Mouse (Mus musculus): ENCODE data around the gene Rab1b. TPM values are rescaled to one million over a fixed set of nuclear protein-coding genes. Genes with fewer than 3 reads are reported as not detected.

Rab1b gene
- polyA plus RNA-seq, 1 experiment from 2014 or later: 180 TPM

DNA sequence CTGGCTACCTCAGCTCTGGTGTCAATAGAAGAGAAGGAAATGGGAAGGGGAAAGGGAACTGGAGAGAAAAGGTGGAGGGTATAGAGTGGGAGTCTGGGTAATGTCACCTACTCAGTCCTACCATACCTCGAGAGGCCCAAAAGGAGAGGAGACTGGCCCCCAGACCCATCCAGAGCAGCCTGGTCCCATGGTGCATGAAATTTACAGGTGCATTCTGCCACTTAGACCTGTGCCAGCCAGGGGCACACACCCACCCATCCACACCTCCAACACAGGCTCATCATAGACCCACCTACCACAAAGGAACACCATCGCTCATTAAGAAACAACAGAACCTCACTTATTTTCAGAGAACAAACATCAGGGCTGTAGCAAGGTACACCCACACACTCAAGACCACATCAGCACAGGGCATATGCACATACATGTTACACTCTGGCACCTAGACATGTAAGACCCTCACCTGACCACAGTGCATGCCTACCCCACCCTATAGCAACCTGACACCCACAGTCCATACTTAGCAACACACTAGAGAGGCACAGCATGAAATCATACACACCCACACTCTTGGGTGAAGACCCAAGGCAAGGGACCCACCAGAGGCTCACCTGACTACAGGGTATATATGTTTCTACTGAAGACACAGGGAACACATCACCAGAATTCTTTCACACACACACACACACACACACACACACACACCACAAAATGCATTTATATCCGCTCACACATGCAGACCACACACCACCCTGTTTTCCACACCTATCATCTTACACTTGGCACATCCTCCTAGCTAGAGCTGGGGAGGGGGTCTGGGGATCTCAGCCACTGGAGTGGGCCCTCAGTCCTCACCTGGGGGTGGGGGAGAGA, 22.7 kb downstream of the Rab1b start:
- no peak overlapping the region for H3K9ac ChIP-seq (ENCODE audit: low read depth, low read length)
- no peak overlapping the region for H3K27ac ChIP-seq (ENCODE audit: low read depth, low read length)
- DNase-seq (ENCODE audit: low spot score) (peak; percentile 31), ATAC-seq (replicated peaks; ENCODE audit: low FRiP score) (no peak)
- peak overlapping the region; percentile 54 for H3K4me3 ChIP-seq (ENCODE audit: low read depth, low read length)
- H3K4me1 ChIP-seq (replicated peaks; ENCODE audit: control insufficient read depth, insufficient read depth, low read length): peaks cover 12% of the 10 kb centered on the region
- H3K27me3 ChIP-seq (replicated peaks; ENCODE audit: control insufficient read depth, insufficient read depth, low read length): peaks cover 68% of the 10 kb centered on the region
- no peaks in the 10 kb centered on the region for H3K9me3 ChIP-seq (ENCODE audit: control insufficient read depth, low read length)
- WGBS: 63% methylated on average over 3 of the region's 3 CpGs
- H3K36me3 ChIP-seq (ENCODE audit: control insufficient read depth, insufficient read depth, low read length): no peaks in the 10 kb centered on the region
- H3K4me2 ChIP-seq: peak overlapping the region; percentile 71

DNA sequence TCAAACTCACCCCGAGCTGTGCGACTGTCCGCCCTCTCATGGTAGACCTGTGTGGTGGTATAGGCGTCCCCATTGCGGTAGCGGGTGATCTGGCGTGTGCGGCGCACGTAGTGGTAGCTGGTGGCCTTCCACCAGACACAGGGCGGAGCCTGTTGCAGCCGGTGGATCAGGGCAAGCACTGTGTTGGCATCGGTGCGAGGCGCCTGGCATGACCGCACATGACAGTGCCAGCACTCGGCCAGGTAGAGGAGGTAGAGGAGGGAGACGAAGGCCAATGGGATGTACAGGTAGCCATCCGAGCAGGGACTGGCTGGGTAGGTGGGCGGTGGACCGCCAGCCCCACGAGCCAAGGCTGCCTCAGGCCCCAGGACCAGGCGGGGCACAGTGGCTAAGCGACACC, 24.3 kb downstream of the Rab1b start:
- ATAC-seq (replicated peaks; ENCODE audit: low FRiP score) (no peak), DNase-seq (ENCODE audit: low spot score) (no peak)
- 52% methylated on average over 24 of the region's 24 CpGs for WGBS
- no peak overlapping the region for H3K9ac ChIP-seq (ENCODE audit: low read depth, low read length)
- H3K27me3 ChIP-seq (replicated peaks; ENCODE audit: control insufficient read depth, insufficient read depth, low read length): peaks cover 71% of the 10 kb centered on the region
- no peak overlapping the region for H3K4me2 ChIP-seq
- no peaks in the 10 kb centered on the region for H3K9me3 ChIP-seq (ENCODE audit: control insufficient read depth, low read length)
- H3K4me3 ChIP-seq (ENCODE audit: low read depth, low read length): no peak overlapping the region
- H3K36me3 ChIP-seq (ENCODE audit: control insufficient read depth, insufficient read depth, low read length): no peaks in the 10 kb centered on the region
- H3K4me1 ChIP-seq (replicated peaks; ENCODE audit: control insufficient read depth, insufficient read depth, low read length): peaks cover 6% of the 10 kb centered on the region
- no peak overlapping the region for H3K27ac ChIP-seq (ENCODE audit: low read depth, low read length)

DNA sequence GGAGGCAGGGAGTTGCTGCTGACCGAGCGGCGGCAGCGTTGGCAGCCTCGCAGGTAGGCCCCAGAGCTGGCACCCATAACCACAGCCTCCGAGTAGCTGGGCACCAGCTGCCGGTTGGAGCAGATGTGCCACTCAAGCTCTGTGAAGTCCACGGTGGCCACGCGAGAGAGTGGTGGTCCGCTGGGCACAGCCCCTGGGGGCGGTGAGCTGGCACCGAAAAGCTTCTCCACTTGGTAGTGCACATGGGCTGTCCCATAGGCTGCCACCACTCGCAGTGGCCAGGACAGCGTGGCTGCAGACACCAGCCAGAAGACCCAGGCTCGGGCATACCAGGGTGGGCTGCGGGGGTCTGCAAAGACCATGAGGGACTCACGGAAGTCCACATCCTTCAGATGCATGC, 24.9 kb downstream of the Rab1b start:
- 55% methylated on average over 18 of the region's 18 CpGs for WGBS
- H3K4me2 ChIP-seq: no peak overlapping the region
- ATAC-seq (replicated peaks; ENCODE audit: low FRiP score) (no peak), DNase-seq (ENCODE audit: low spot score) (peak; percentile 32)
- no peaks in the 10 kb centered on the region for H3K9me3 ChIP-seq (ENCODE audit: control insufficient read depth, low read length)
- H3K36me3 ChIP-seq (ENCODE audit: control insufficient read depth, insufficient read depth, low read length): no peaks in the 10 kb centered on the region
- H3K4me1 ChIP-seq (replicated peaks; ENCODE audit: control insufficient read depth, insufficient read depth, low read length): peaks cover 4% of the 10 kb centered on the region; the same call in 1 of the 2 replicates
- H3K9ac ChIP-seq (ENCODE audit: low read depth, low read length): no peak overlapping the region
- no peak overlapping the region for H3K4me3 ChIP-seq (ENCODE audit: low read depth, low read length)
- no peak overlapping the region for H3K27ac ChIP-seq (ENCODE audit: low read depth, low read length)
- peaks cover 71% of the 10 kb centered on the region for H3K27me3 ChIP-seq (replicated peaks; ENCODE audit: control insufficient read depth, insufficient read depth, low read length)

DNA sequence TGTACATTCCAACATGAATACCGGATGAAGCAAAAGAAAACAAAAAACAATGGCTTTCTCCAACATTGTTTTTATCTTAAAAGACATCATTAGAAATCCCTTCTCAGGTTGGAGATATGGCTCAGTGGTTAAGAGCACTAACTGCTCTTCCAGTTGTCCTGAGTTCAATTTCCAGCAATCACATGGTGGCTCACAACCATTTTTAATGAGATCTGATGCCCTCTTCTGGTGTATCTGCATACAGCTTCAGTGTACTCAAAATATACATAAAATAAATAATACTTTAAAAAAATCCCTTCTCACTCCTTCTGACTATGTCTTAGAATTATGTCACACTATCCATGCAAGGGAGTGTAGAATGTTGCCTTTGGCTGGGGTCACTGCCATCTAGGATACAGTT, 27.6 kb downstream of the Rab1b start:
- Histone ChIP-seq H3K27ac (ENCODE audit: low read depth, low read length) (no peak overlapping the region), H3K9ac (ENCODE audit: low read depth, low read length) (no peak overlapping the region), H3K4me3 (ENCODE audit: low read depth, low read length) (no peak overlapping the region), H3K9me3 (ENCODE audit: control insufficient read depth, low read length) (no peaks in the 10 kb centered on the region), H3K4me1 (replicated peaks; ENCODE audit: control insufficient read depth, insufficient read depth, low read length) (no peaks in the 10 kb centered on the region), H3K36me3 (ENCODE audit: control insufficient read depth, insufficient read depth, low read length) (no peaks in the 10 kb centered on the region), H3K27me3 (replicated peaks; ENCODE audit: control insufficient read depth, insufficient read depth, low read length) (peaks cover 52% of the 10 kb centered on the region), H3K4me2 (no peak overlapping the region)
- no peak for DNase-seq (ENCODE audit: low spot score)
- no peak for ATAC-seq (replicated peaks; ENCODE audit: low FRiP score)
- 88% methylated on average over 1 of the region's 1 CpGs for WGBS

DNA sequence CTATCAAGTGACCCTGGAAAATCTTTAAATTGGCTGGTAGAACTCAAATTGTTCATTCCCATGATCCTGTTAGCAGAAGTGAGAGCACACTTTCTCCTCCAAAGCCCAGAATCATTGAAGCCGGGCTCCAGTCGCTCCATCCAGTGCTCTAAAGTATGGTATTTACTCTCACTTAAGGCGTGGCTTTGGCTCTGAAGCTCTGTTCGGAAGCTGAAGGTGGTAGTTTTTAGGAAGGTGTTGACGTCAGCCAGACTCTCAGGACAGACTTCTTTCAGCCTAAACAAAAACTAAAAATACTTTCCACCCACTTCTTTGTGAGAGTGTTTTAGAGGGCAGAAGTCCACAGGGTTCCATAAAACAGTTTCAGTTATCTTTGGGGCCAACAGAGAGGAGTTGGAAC, 33.4 kb downstream of the Rab1b start:
- Histone ChIP-seq H3K27me3 (replicated peaks; ENCODE audit: control insufficient read depth, insufficient read depth, low read length) (peaks cover 39% of the 10 kb centered on the region), H3K27ac (ENCODE audit: low read depth, low read length) (no peak overlapping the region), H3K4me3 (ENCODE audit: low read depth, low read length) (no peak overlapping the region), H3K4me1 (replicated peaks; ENCODE audit: control insufficient read depth, insufficient read depth, low read length) (peaks cover 34% of the 10 kb centered on the region), H3K36me3 (ENCODE audit: control insufficient read depth, insufficient read depth, low read length) (no peaks in the 10 kb centered on the region), H3K9me3 (ENCODE audit: control insufficient read depth, low read length) (no peaks in the 10 kb centered on the region), H3K9ac (ENCODE audit: low read depth, low read length) (no peak overlapping the region), H3K4me2 (no peak overlapping the region)
- 35% methylated on average over 5 of the region's 5 CpGs for WGBS
- ATAC-seq (replicated peaks; ENCODE audit: low FRiP score) (no peak), DNase-seq (ENCODE audit: low spot score) (no peak)

DNA sequence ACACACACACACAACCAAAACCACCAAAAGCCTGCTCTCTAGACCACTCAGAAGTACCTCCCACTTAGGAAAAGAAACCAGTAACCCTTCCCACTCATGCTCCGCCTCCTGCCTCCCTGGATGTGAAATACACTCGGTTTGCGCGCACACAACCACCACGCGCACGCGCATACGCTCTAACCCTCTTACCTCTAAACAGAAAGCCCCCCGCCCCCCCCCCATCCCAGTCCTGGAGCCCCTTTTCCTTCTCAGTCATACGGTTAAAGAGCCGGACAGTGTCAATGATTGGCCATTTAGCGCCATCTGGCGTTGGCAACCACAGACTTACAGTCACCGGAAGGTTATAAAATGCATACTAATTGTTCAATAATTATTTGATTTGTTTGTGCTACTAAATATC, 33.8 kb downstream of the Rab1b start:
- Histone ChIP-seq H3K27ac (ENCODE audit: low read depth, low read length) (no peak overlapping the region), H3K9me3 (ENCODE audit: control insufficient read depth, low read length) (no peaks in the 10 kb centered on the region), H3K4me3 (ENCODE audit: low read depth, low read length) (peak overlapping the region; percentile 52), H3K9ac (ENCODE audit: low read depth, low read length) (no peak overlapping the region), H3K36me3 (ENCODE audit: control insufficient read depth, insufficient read depth, low read length) (no peaks in the 10 kb centered on the region), H3K4me2 (peak overlapping the region; percentile 95), H3K27me3 (replicated peaks; ENCODE audit: control insufficient read depth, insufficient read depth, low read length) (peaks cover 41% of the 10 kb centered on the region), H3K4me1 (replicated peaks; ENCODE audit: control insufficient read depth, insufficient read depth, low read length) (peaks cover 39% of the 10 kb centered on the region)
- WGBS: 2% methylated on average over 15 of the region's 15 CpGs
- DNase-seq (ENCODE audit: low spot score) (no peak), ATAC-seq (replicated peaks; ENCODE audit: low FRiP score) (0 out of 2 replicates have a peak, but pooled peaks have one; percentile 11)

DNA sequence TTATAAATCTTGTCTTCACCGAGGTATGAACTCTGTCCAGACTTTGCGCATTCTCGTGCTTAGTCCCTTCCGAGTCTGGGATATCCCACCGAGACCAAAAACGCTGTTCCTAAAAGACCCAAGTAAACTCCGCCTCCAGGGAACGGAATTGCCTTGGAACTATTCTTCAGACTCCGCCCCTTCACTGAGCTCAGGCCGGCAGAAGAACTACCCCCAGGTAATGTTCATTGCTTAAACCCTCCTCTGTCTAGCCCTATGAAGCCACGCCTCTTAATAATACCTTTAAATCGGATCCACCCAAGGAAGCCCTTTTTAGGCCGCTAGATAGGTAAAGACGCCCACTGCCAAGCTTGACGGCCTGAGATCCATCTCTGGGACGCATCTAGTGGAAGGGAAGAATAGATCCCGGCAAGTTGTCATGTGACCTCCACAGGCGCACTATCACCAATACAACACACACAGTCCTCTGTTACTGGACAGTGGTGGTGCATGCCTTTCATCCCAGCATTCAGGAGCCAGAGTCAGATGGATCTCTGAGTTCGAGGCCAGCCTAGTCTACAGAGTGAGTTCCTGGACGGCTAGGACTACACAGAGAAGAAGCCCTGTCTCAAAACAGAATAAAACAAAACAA, 34.4 kb downstream of the Rab1b start:
- Histone ChIP-seq H3K27ac (ENCODE audit: low read depth, low read length) (peak overlapping the region; percentile 57; the same call in 1 of the 2 replicates), H3K4me1 (replicated peaks; ENCODE audit: control insufficient read depth, insufficient read depth, low read length) (peaks cover 44% of the 10 kb centered on the region), H3K4me2 (peak overlapping the region; percentile 95), H3K36me3 (ENCODE audit: control insufficient read depth, insufficient read depth, low read length) (no peaks in the 10 kb centered on the region), H3K27me3 (replicated peaks; ENCODE audit: control insufficient read depth, insufficient read depth, low read length) (peaks cover 44% of the 10 kb centered on the region), H3K4me3 (ENCODE audit: low read depth, low read length) (peak overlapping the region; percentile 52), H3K9me3 (ENCODE audit: control insufficient read depth, low read length) (no peaks in the 10 kb centered on the region), H3K9ac (ENCODE audit: low read depth, low read length) (peak overlapping the region; percentile 66; the same call in 1 of the 2 replicates)
- WGBS: 4% methylated on average over 20 of the region's 20 CpGs
- ATAC-seq (replicated peaks; ENCODE audit: low FRiP score) (peak; percentile 11; the same call in 1 of the 2 replicates), DNase-seq (ENCODE audit: low spot score) (no peak)

DNA sequence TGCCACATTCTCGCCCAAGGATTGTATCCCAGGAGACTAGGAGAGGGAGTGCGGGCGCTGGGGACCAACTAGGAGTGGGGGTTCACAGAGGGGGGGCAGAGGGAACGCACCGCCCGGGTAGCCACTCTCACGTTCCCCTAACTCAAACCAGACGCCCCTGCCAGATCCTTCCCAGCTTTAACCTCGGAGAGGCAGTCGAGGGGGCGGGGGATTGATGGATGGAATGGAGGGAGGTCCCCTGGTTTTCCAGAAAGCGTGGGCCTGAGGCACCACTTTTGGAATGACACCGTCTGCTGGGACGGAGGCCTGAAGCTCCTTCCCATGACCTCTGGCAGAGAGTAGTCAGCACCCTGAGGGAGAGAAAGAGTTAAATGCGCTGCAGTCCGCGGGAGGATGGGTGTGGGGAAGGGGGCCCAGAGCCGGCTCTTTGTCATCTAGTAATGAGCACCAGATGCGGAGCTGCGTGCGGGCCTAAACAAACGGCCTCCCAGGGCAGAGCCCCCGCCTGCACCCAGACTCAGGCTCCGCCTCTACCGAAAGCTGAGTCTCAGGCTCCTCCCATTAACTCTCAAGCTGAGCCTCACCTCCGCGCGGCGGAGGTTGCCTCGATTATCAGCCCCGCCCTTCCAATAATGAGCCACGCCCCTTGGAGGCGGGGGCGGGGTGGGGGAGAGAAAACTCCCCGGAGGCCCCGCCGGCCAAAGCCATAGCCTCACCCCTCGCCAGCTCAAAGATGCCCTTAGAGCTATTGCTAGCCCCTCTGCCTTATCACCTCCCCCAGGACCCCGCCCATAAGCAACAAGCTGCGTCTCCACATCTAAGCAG, 35.1 kb downstream of the Rab1b start:
- peak; percentile 84 for DNase-seq (ENCODE audit: low spot score)
- Histone ChIP-seq H3K4me1 (replicated peaks; ENCODE audit: control insufficient read depth, insufficient read depth, low read length) (peaks cover 51% of the 10 kb centered on the region), H3K36me3 (ENCODE audit: control insufficient read depth, insufficient read depth, low read length) (no peaks in the 10 kb centered on the region), H3K4me3 (ENCODE audit: low read depth, low read length) (peak overlapping the region; percentile 52), H3K9ac (ENCODE audit: low read depth, low read length) (peak overlapping the region; percentile 66), H3K4me2 (peak overlapping the region; percentile 95), H3K27ac (ENCODE audit: low read depth, low read length) (peak overlapping the region; percentile 66), H3K9me3 (ENCODE audit: control insufficient read depth, low read length) (no peaks in the 10 kb centered on the region), H3K27me3 (replicated peaks; ENCODE audit: control insufficient read depth, insufficient read depth, low read length) (peaks cover 44% of the 10 kb centered on the region)
- 2% methylated on average over 40 of the region's 40 CpGs for WGBS
- peak; percentile 80 for ATAC-seq (replicated peaks; ENCODE audit: low FRiP score)
